Mouse (Mus musculus) urinary bladder, postnatal 36 days (tissue): ENCODE measurements at regions not wholly inside any gene's neighbourhood (a gene's known extent, or its start where the extent isn't known, plus 50 kb on each side); places are given as distances from the start of the nearest gene placed in this dataset.

Experiments
- DNase-seq, 2 experiments: peaks; one replicate each; pipeline ENCODE4 v3.0.0; 2022; ENCODE audit warnings: low spot score in 2 of 2, mixed read lengths in 1 of 2

GRCm38 (mm10) chr17:83898531-83898930 lies 50.8 kb upstream of the Haao start:
- DNase-seq = no peak
